Mouse (Mus musculus): ENCODE data around the gene Rab26.
A peak's percentile ranks its signal among the peaks of the same experiment; 100 is the strongest.

Gene Rab26

GRCm38 (mm10) chr17:24478663-24479380 lies 55.2 kb downstream of the Rab26 start, which contains the start of gene Mlst8:
Mlst8 (minus strand) TSS chr17:24479078.
- DNase-seq (ENCODE audit: low read depth, low spot score), result peak; percentile 89

- no peak for DNase-seq (ENCODE audit: low read depth, low spot score)
Measured at GRCm38 (mm10) chr17:24477985-24478600, 55.9 kb downstream of the Rab26 start.
